Mouse (Mus musculus): ENCODE measurements around the gene Dmc1.

DNA sequence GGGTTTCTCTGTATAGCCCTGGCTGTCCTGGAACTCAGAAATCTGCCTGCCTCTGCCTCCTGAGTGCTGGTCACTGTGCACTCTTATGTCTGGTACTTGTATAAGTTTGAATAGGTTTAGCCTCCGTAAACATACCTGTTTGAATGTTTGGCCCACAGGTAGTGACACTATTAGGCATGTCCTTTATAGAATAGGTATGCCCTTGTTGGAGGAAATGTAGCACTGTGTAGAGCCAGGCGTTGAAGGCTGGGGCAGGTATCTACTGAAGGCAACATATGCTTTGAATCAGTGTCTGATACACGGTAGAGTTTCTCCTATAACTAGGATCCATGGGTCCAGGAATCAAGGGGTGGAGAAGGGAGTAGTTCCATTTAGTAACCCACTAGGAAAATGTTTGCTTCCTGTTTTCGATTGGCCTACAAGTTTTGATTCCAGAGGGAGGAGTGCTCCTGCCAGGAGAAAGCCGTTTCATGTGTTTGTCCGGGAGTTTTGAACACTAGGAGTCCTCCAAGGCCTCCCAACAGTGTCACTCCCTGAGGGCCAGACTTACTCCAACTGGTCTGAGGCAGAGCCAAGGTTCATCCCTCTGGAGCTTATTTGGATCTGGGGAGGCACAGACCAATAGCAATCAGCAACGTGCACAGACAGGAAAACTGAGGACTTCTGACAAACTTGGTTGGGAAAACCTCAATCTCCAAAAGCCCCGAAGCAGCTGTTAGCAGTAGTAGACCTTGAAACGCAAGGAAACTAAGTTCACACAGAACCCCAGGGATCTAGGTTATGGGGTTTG, 78.7 kb downstream of the Dmc1 start:
- peak; percentile 4; the same call in 1 of the 2 replicates for TF ChIP-seq POLR2A (IDR thresholded peaks at IDR 0.05; ENCODE audit: borderline replicate concordance, insufficient read depth, low read length)
- no peak for TF ChIP-seq CTCF (IDR thresholded peaks at IDR 0.05; ENCODE audit: borderline replicate concordance, insufficient read depth, low read depth, low read length)

Measured in cerebellum, adult 2 months (tissue).